Mouse (Mus musculus) kidney, adult 2 months (tissue): ENCODE measurements around the gene Mllt6. TPM values are rescaled to one million over a fixed set of nuclear protein-coding genes. Genes with fewer than 3 reads are reported as not detected.

Source experiments
- DNase-seq: peaks from one replicate; pipeline ENCODE4 v3.0.0; 2021
- H3K27ac ChIP-seq: fragments of 200-500 bp; 2 replicates; pipeline ENCODE4 v1.5.1; 2012; ENCODE audit warnings: low read depth, low read length, control low read depth, inconsistent platforms; ENCODE audit not compliant: insufficient read depth
- H3K27me3 ChIP-seq: fragments of 200-500 bp; replicated peaks from 2 replicates; pipeline ENCODE4 v1.6.1; 2012; ENCODE audit warnings: mild to moderate bottlenecking, moderate library complexity, low read length, inconsistent platforms; ENCODE audit not compliant: control insufficient read depth, insufficient read depth
- H3K36me3 ChIP-seq: fragments of 200-500 bp; 2 replicates; pipeline ENCODE4 v1.6.1; 2012; ENCODE audit warnings: mild to moderate bottlenecking, moderate library complexity, low read length, inconsistent platforms; ENCODE audit not compliant: control insufficient read depth, insufficient read depth
- H3K4me1 ChIP-seq: fragments of 200-500 bp; 2 replicates; pipeline ENCODE4 v1.6.1; 2011; ENCODE audit warnings: low read length; ENCODE audit not compliant: control insufficient read depth, insufficient read depth
- H3K4me3 ChIP-seq: fragments of 200-500 bp; 2 replicates; pipeline ENCODE4 v1.5.1; 2011; ENCODE audit warnings: mild to moderate bottlenecking, low read depth, low read length, control low read depth; ENCODE audit not compliant: insufficient read depth
- CTCF ChIP-seq: fragments of 200-500 bp; conservative IDR thresholded peaks from 2 replicates; pipeline ENCODE4 v1.5.1; 2011; ENCODE audit warnings: low read depth, mild to moderate bottlenecking, control low read depth, low read length, moderate library complexity, mixed read lengths; ENCODE audit not compliant: insufficient read depth, insufficient read length
- POLR2A ChIP-seq: fragments of 200-500 bp; IDR thresholded peaks from one replicate; pipeline ENCODE4 v1.6.1; 2011; ENCODE audit warnings: low read depth, low read length, control low read depth
- WGBS: fragments of 180-500 bp; shearing (Covaris S2); methylation state at CpG from one replicate; pipeline ENCODE4 v1.1.7; 2018; 5-methylcytosine and 5-hydroxymethylcytosine counted together
- polyA plus RNA-seq: library from polyadenylated mRNA; depleted of rRNA; stranded (reverse); fragments of >200 nt; gene quantifications from 2 replicates; pipeline ENCODE4 v1.2.3, GENCODE M21; 2012; rRNA removed

The Mllt6 gene
- polyA plus RNA-seq, result 36.6 and 40.4 TPM in 2 replicates

- Histone ChIP-seq H3K36me3 (no peaks in the 10 kb centered on the region), H3K4me3 (peak within 1 kb of the TSS; percentile 83), H3K27ac (peak within 1 kb of the TSS; percentile 93), H3K4me1 (peaks cover 17% of the 10 kb centered on the region), H3K27me3 (no peaks in the 10 kb centered on the region)
- no peak for TF ChIP-seq CTCF
- TF ChIP-seq POLR2A, result no peak
- DNase-seq, result peak; percentile 88
- WGBS, result 1% methylated on average over 21 of the region's 76 CpGs
Observed at GRCm38 (mm10) chr11:97662893-97663527, at the start of gene Mllt6. TSS of gene Mllt6 (plus strand) at chr11:97663414.

GRCm38 (mm10) chr11:97615276-97615675 lies 47.9 kb upstream of the Mllt6 start:
- Histone ChIP-seq H3K4me1 (0 out of 2 replicates have a peak, but pooled peaks cover 5% of the 10 kb centered on the region), H3K4me3 (no peak overlapping the region), H3K36me3 (no peaks in the 10 kb centered on the region), H3K27ac (no peak overlapping the region), H3K27me3 (no peaks in the 10 kb centered on the region)
- no peak for DNase-seq
- 91% methylated on average over 4 of the region's 4 CpGs for WGBS
- no peak for TF ChIP-seq POLR2A
- no peak for TF ChIP-seq CTCF

- H3K36me3 ChIP-seq, result no peaks in the 10 kb centered on the region
- no peak overlapping the region for H3K4me3 ChIP-seq
- DNase-seq, result peak; percentile 85
- 40% methylated on average over 11 of the region's 11 CpGs for WGBS
- TF ChIP-seq POLR2A (no peak), CTCF (no peak)
- H3K27me3 ChIP-seq, result no peaks in the 10 kb centered on the region
- H3K4me1 ChIP-seq, result 0 out of 2 replicates have a peak, but pooled peaks cover 5% of the 10 kb centered on the region
- peak overlapping the region; percentile 17; the same call in 1 of the 2 replicates for H3K27ac ChIP-seq
Observed at GRCm38 (mm10) chr11:97618368-97618767, 44.8 kb upstream of the Mllt6 start.

- peak; percentile 96 for DNase-seq
- 32% methylated on average over 5 of the region's 5 CpGs for WGBS
- Histone ChIP-seq H3K4me3 (no peak overlapping the region), H3K27ac (no peak overlapping the region), H3K27me3 (no peaks in the 10 kb centered on the region), H3K36me3 (no peaks in the 10 kb centered on the region), H3K4me1 (0 out of 2 replicates have a peak, but pooled peaks cover 5% of the 10 kb centered on the region)
- TF ChIP-seq POLR2A (no peak), CTCF (peak; percentile 91)
Observed at GRCm38 (mm10) chr11:97619391-97619795, 43.8 kb upstream of the Mllt6 start.

- H3K4me3 ChIP-seq, result no peak overlapping the region
- no peak overlapping the region for H3K27ac ChIP-seq
- no peaks in the 10 kb centered on the region for H3K36me3 ChIP-seq
- H3K27me3 ChIP-seq, result no peaks in the 10 kb centered on the region
- 0 out of 2 replicates have a peak, but pooled peaks cover 5% of the 10 kb centered on the region for H3K4me1 ChIP-seq
- 0% methylated on average over 6 of the region's 6 CpGs for WGBS
- TF ChIP-seq POLR2A (no peak), CTCF (peak; percentile 99)
- DNase-seq, result peak; percentile 72
Observed at GRCm38 (mm10) chr11:97622440-97622839, 40.8 kb upstream of the Mllt6 start.

GRCm38 (mm10) chr11:97623166-97623565 lies 40.0 kb upstream of the Mllt6 start:
- H3K4me3 ChIP-seq, result no peak overlapping the region
- H3K36me3 ChIP-seq, result no peaks in the 10 kb centered on the region
- no peak for DNase-seq
- no peak for TF ChIP-seq POLR2A
- TF ChIP-seq CTCF, result no peak
- H3K27ac ChIP-seq, result no peak overlapping the region
- H3K27me3 ChIP-seq, result no peaks in the 10 kb centered on the region
- 63% methylated on average over 9 of the region's 9 CpGs for WGBS
- H3K4me1 ChIP-seq, result no peaks in the 10 kb centered on the region

- H3K27me3 ChIP-seq, result peaks cover 10% of the 10 kb centered on the region
- WGBS, result 85% methylated on average over 5 of the region's 5 CpGs
Observed at GRCm38 (mm10) chr11:97625551-97625950, 37.7 kb upstream of the Mllt6 start.

More at GRCm38 (mm10) chr11:97625551-97625950, 37.7 kb upstream of the Mllt6 start:
- Histone ChIP-seq H3K4me1 (no peaks in the 10 kb centered on the region), H3K27ac (no peak overlapping the region), H3K4me3 (no peak overlapping the region), H3K36me3 (no peaks in the 10 kb centered on the region)
- TF ChIP-seq CTCF (no peak), POLR2A (no peak)
- no peak for DNase-seq
